Mouse (Mus musculus): Measurements from ENCODE around the gene Olfr1351.
"Not testable (repeated sequence)": the region's sequence is repeated elsewhere in the genome, so short reads cannot be mapped to it uniquely, and the experiment has no call there.

The Olfr1351 gene

DNA sequence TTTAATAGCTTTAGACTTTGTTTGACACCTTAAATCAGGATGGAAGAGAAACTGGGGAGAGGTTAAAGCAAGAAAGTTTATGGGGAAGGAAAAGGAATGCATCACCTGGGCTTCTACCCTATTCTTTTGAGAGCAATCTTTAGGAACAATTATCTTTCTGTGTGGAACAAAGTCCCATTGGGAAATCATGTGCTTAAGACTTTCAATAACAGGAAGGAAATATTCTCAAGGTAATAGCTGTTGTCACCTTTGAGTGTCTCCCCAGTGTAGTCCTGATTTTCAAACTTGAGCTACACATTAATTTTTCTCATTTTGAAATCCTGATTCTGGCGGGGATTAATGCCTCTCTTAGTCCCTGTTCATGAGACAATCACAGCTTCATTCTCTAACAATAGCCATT is at the start of gene Olfr1351:
Olfr1351 (plus strand) TSS at position 301 of the 400 bp plus-strand sequence.
- no peak for DNase-seq (ENCODE audit: low read depth, low spot score)

DNA sequence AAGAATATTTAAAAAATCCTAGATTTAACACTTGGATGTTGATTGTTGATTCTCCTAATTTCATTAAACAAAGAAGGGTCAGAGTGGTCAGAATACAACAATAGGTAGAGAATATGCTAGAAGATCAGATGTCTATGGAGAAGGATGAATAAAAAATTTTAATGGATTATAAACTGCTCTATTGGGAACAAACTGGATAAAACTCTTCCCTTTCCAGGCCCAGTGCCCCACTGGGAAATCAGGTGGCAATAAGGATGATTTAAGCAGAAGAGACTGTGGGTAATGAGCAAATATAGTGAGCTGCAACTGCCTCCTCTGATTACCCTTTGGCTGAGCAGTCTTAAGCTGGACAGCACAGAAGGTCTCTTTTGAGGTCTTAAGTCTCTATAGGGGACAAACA is 49.3 kb upstream of the Olfr1351 start, which contains the start of gene Olfr1353:
Olfr1353 (plus strand) TSS at position 301 of the 400 bp plus-strand sequence.
- not testable (repeated sequence) for DNase-seq (ENCODE audit: low read depth, low spot score)

DNA sequence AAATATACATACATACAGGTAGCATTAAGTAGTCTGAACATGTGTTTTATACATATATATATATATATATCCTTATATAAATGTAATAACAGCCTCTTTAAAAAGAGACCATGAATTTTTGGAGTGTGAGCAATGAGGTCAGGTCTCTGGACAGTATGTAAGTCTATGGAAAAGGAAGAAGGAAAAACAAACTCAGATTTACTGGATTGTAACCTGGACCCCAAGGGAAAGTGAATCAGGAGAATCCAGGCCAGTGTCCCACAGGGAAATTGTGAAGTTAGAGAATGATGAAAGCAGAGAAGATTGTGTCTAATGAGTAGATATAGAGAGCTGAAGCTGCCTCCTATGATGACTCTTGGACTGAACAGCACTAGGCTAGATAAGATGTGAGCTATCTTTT is 31.5 kb upstream of the Olfr1351 start, which contains the start of gene Olfr1352:
Olfr1352 (plus strand) TSS at position 301 of the 400 bp plus-strand sequence.
- no peak for DNase-seq (ENCODE audit: low read depth, low spot score)

DNA sequence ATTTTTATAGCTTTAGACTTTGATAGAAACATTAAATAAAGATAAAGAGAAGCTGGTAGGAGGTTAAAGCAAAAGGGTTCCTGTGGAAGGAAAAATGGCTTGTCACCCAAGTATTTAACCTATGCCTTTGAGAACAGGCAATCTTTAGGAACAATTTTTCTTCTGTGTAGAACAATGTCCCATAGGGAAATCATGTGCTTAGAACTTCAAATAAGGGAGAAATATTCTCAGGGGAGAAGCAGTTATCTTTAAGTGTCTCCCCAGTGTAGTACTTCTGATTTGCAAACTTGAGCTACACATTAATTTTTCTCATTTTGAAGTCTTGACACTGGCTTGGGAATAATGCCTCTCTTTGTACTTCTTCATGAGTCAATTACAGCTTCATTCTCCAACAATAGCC is 16.2 kb downstream of the Olfr1351 start, which contains the start of gene Olfr57:
Olfr57 (plus strand) TSS at position 301 of the 400 bp plus-strand sequence.
- DNase-seq (ENCODE audit: low read depth, low spot score) = no peak

DNA sequence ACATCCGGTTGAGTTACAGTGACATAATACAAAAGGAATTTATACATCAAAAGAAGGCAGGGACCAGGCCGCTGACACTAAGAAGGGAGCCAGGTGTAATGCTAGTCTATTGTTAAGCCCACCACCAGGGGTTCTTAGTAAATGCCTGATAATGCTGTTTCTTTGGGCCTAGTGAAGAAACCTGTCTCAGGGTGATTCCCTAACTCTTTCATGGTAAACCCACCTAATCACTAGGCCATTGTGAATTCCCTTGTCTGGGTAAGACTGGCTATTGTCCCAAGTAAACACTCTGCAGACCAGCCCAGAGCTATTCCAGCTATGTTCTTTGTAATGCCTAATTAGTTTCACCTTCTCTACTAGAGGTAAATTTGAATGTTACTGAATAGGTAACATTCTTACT is 30.2 kb downstream of the Olfr1351 start:
- DNase-seq (ENCODE audit: low read depth, low spot score) = not testable (repeated sequence)

DNA sequence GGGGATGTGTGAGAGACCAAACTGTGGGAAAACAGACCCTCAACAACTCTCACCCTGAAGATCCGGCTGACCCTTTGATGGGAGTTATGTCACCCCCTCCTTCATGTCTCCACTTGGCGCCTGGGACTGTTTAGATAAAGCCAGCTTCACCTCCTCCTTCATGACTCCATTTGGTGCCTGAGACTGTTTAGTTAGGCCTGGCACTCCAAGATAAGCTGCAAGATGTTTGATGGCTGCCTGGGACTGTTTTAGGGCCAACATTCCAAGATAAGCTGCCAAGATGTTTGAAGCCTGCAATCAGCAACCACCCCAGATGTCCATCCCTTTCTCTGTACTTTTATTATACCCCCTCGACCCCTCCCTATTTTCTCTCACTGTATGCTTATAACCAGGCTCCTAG is 45.1 kb downstream of the Olfr1351 start:
- not testable (repeated sequence) for DNase-seq (ENCODE audit: low read depth, low spot score)
